Mouse (Mus musculus): ENCODE data around the gene RPS10-NUDT3. TPM values are rescaled to one million over a fixed set of nuclear protein-coding genes. Genes with fewer than 3 reads are reported as not detected.
"Not testable (repeated sequence)": the region's sequence is repeated elsewhere in the genome, so short reads cannot be mapped to it uniquely, and the experiment has no call there.

RPS10-NUDT3 gene
- polyA plus RNA-seq, 1 experiment from 2014 or later = not detected

GRCm38 (mm10) chr17:27645807-27646206 is 10.8 kb upstream of the RPS10-NUDT3 start:
- H3K4me2 ChIP-seq = no peak overlapping the region
- H3K4me1 ChIP-seq (ENCODE audit: control insufficient read depth, insufficient read depth, low read length) = peaks cover 5% of the 10 kb centered on the region
- H3K4me3 ChIP-seq (ENCODE audit: low read depth, low read length) = no peak overlapping the region
- WGBS (ENCODE audit: insufficient replicate concordance) = 32% methylated on average over 7 of the region's 7 CpGs
- no peak overlapping the region for H3K9ac ChIP-seq (ENCODE audit: low read depth, low read length)
- H3K27ac ChIP-seq (ENCODE audit: low read depth, low read length) = no peak overlapping the region
- no peaks in the 10 kb centered on the region; the same call in 1 of the 2 replicates for H3K27me3 ChIP-seq (ENCODE audit: control insufficient read depth, insufficient read depth, low read length)
- no peak for ATAC-seq (replicated peaks; ENCODE audit: insufficient number of reproducible peaks, low FRiP score, low TSS enrichment)
- H3K36me3 ChIP-seq (ENCODE audit: control insufficient read depth, insufficient read depth, low read length) = no peaks in the 10 kb centered on the region
- H3K9me3 ChIP-seq (replicated peaks; ENCODE audit: control insufficient read depth, low read length) = no peaks in the 10 kb centered on the region

- Histone ChIP-seq H3K27me3 (ENCODE audit: control insufficient read depth, insufficient read depth, low read length) (no peaks in the 10 kb centered on the region; the same call in 1 of the 2 replicates), H3K9me3 (replicated peaks; ENCODE audit: control insufficient read depth, low read length) (no peaks in the 10 kb centered on the region), H3K4me1 (ENCODE audit: control insufficient read depth, insufficient read depth, low read length) (peaks cover 5% of the 10 kb centered on the region), H3K27ac (ENCODE audit: low read depth, low read length) (no peak overlapping the region), H3K4me3 (ENCODE audit: low read depth, low read length) (no peak overlapping the region), H3K36me3 (ENCODE audit: control insufficient read depth, insufficient read depth, low read length) (no peaks in the 10 kb centered on the region), H3K9ac (ENCODE audit: low read depth, low read length) (no peak overlapping the region), H3K4me2 (no peak overlapping the region)
- no peak for ATAC-seq (replicated peaks; ENCODE audit: insufficient number of reproducible peaks, low FRiP score, low TSS enrichment)
- 50% methylated on average over 2 of the region's 2 CpGs for WGBS (ENCODE audit: insufficient replicate concordance)
These were observed 9.6 kb upstream of the RPS10-NUDT3 start for GRCm38 (mm10) chr17:27644572-27644971.

- Histone ChIP-seq H3K27ac (ENCODE audit: low read depth, low read length) (no peak overlapping the region), H3K4me1 (ENCODE audit: control insufficient read depth, insufficient read depth, low read length) (peaks cover 5% of the 10 kb centered on the region), H3K36me3 (ENCODE audit: control insufficient read depth, insufficient read depth, low read length) (no peaks in the 10 kb centered on the region), H3K9ac (ENCODE audit: low read depth, low read length) (no peak overlapping the region), H3K4me3 (ENCODE audit: low read depth, low read length) (no peak overlapping the region), H3K4me2 (no peak overlapping the region), H3K9me3 (replicated peaks; ENCODE audit: control insufficient read depth, low read length) (no peaks in the 10 kb centered on the region), H3K27me3 (ENCODE audit: control insufficient read depth, insufficient read depth, low read length) (no peaks in the 10 kb centered on the region; the same call in 1 of the 2 replicates)
- no peak for ATAC-seq (replicated peaks; ENCODE audit: insufficient number of reproducible peaks, low FRiP score, low TSS enrichment)
- WGBS (ENCODE audit: insufficient replicate concordance) = 68% methylated on average over 9 of the region's 9 CpGs
These were observed 8.7 kb upstream of the RPS10-NUDT3 start for GRCm38 (mm10) chr17:27643756-27644155.

GRCm38 (mm10) chr17:27643101-27643500 is 8.1 kb upstream of the RPS10-NUDT3 start:
- WGBS (ENCODE audit: insufficient replicate concordance) = 30% methylated on average over 6 of the region's 6 CpGs
- Histone ChIP-seq H3K27ac (ENCODE audit: low read depth, low read length) (no peak overlapping the region), H3K9ac (ENCODE audit: low read depth, low read length) (no peak overlapping the region), H3K4me3 (ENCODE audit: low read depth, low read length) (no peak overlapping the region), H3K27me3 (ENCODE audit: control insufficient read depth, insufficient read depth, low read length) (no peaks in the 10 kb centered on the region; the same call in 1 of the 2 replicates), H3K9me3 (replicated peaks; ENCODE audit: control insufficient read depth, low read length) (no peaks in the 10 kb centered on the region), H3K4me1 (ENCODE audit: control insufficient read depth, insufficient read depth, low read length) (peaks cover 5% of the 10 kb centered on the region), H3K36me3 (ENCODE audit: control insufficient read depth, insufficient read depth, low read length) (no peaks in the 10 kb centered on the region), H3K4me2 (no peak overlapping the region)
- ATAC-seq (replicated peaks; ENCODE audit: insufficient number of reproducible peaks, low FRiP score, low TSS enrichment) = no peak

GRCm38 (mm10) chr17:27642491-27643062 is 7.6 kb upstream of the RPS10-NUDT3 start:
- Histone ChIP-seq H3K27me3 (ENCODE audit: control insufficient read depth, insufficient read depth, low read length) (no peaks in the 10 kb centered on the region), H3K4me1 (ENCODE audit: control insufficient read depth, insufficient read depth, low read length) (peaks cover 5% of the 10 kb centered on the region), H3K4me3 (ENCODE audit: low read depth, low read length) (no peak overlapping the region), H3K9me3 (replicated peaks; ENCODE audit: control insufficient read depth, low read length) (no peaks in the 10 kb centered on the region), H3K4me2 (peak overlapping the region; percentile 28; the same call in 1 of the 2 replicates), H3K9ac (ENCODE audit: low read depth, low read length) (no peak overlapping the region), H3K27ac (ENCODE audit: low read depth, low read length) (no peak overlapping the region), H3K36me3 (ENCODE audit: control insufficient read depth, insufficient read depth, low read length) (no peaks in the 10 kb centered on the region)
- no peak for ATAC-seq (replicated peaks; ENCODE audit: insufficient number of reproducible peaks, low FRiP score, low TSS enrichment)
- WGBS (ENCODE audit: insufficient replicate concordance) = 22% methylated on average over 12 of the region's 12 CpGs

GRCm38 (mm10) chr17:27639851-27640250 is 4.8 kb upstream of the RPS10-NUDT3 start:
- H3K4me3 ChIP-seq (ENCODE audit: low read depth, low read length); H3K27ac ChIP-seq (ENCODE audit: low read depth, low read length); H3K4me2 ChIP-seq; H3K9ac ChIP-seq (ENCODE audit: low read depth, low read length); H3K9me3 ChIP-seq (replicated peaks; ENCODE audit: control insufficient read depth, low read length); H3K27me3 ChIP-seq (ENCODE audit: control insufficient read depth, insufficient read depth, low read length); ATAC-seq (replicated peaks; ENCODE audit: insufficient number of reproducible peaks, low FRiP score, low TSS enrichment); H3K36me3 ChIP-seq (ENCODE audit: control insufficient read depth, insufficient read depth, low read length): not testable (repeated sequence)
- H3K4me1 ChIP-seq (ENCODE audit: control insufficient read depth, insufficient read depth, low read length) = peaks cover 14% of the 10 kb centered on the region
- 88% methylated on average over 6 of the region's 6 CpGs for WGBS (ENCODE audit: insufficient replicate concordance)

- Histone ChIP-seq H3K9me3 (replicated peaks; ENCODE audit: control insufficient read depth, low read length) (no peaks in the 10 kb centered on the region), H3K4me1 (ENCODE audit: control insufficient read depth, insufficient read depth, low read length) (peaks cover 15% of the 10 kb centered on the region), H3K9ac (ENCODE audit: low read depth, low read length) (no peak overlapping the region), H3K4me2 (no peak overlapping the region), H3K27ac (ENCODE audit: low read depth, low read length) (no peak overlapping the region), H3K27me3 (ENCODE audit: control insufficient read depth, insufficient read depth, low read length) (no peaks in the 10 kb centered on the region), H3K4me3 (ENCODE audit: low read depth, low read length) (no peak overlapping the region), H3K36me3 (ENCODE audit: control insufficient read depth, insufficient read depth, low read length) (no peaks in the 10 kb centered on the region)
- 68% methylated on average over 20 of the region's 20 CpGs for WGBS (ENCODE audit: insufficient replicate concordance)
- no peak for ATAC-seq (replicated peaks; ENCODE audit: insufficient number of reproducible peaks, low FRiP score, low TSS enrichment)
These were observed 3.9 kb upstream of the RPS10-NUDT3 start for GRCm38 (mm10) chr17:27638921-27639332.

- Histone ChIP-seq H3K9ac (ENCODE audit: low read depth, low read length) (peak overlapping the region; percentile 16; the same call in 1 of the 2 replicates), H3K4me2 (no peak overlapping the region), H3K4me1 (ENCODE audit: control insufficient read depth, insufficient read depth, low read length) (peaks cover 21% of the 10 kb centered on the region), H3K27me3 (ENCODE audit: control insufficient read depth, insufficient read depth, low read length) (no peaks in the 10 kb centered on the region), H3K9me3 (replicated peaks; ENCODE audit: control insufficient read depth, low read length) (no peaks in the 10 kb centered on the region), H3K36me3 (ENCODE audit: control insufficient read depth, insufficient read depth, low read length) (peaks cover 7% of the 10 kb centered on the region), H3K4me3 (ENCODE audit: low read depth, low read length) (no peak overlapping the region), H3K27ac (ENCODE audit: low read depth, low read length) (no peak overlapping the region)
- ATAC-seq (replicated peaks; ENCODE audit: insufficient number of reproducible peaks, low FRiP score, low TSS enrichment) = no peak
- 62% methylated on average over 9 of the region's 9 CpGs for WGBS (ENCODE audit: insufficient replicate concordance)
These were observed 2.3 kb upstream of the RPS10-NUDT3 start for GRCm38 (mm10) chr17:27637333-27637732.
